Mouse (Mus musculus) Patski (cell line): ENCODE data around the gene Eftud2. TPM values are rescaled to one million over a fixed set of nuclear protein-coding genes. Genes with fewer than 3 reads are reported as not detected.

Source experiments
- ATAC-seq: fragments of 100-300 bp; one replicate; pipeline ENCODE4 v1.8.0; 2021
- CTCF ChIA-PET: fragments of 350-600 bp; sonication (Branson Sonifier 250); formaldehyde crosslinking; loops from one replicate; lab custom pipeline; 2022; ENCODE audit warnings: inconsistent platforms; lab: Charles Lee
- POLR2A ChIA-PET: fragments of 350-600 bp; sonication (Branson Sonifier 250); formaldehyde crosslinking; loops from one replicate; lab custom pipeline; 2022; ENCODE audit warnings: antibody characterized with exemption, inconsistent platforms; lab: Charles Lee
- DNase-seq: peaks from one replicate; pipeline ENCODE4 v3.0.0-alpha.2; 2011; ENCODE audit warnings: low read depth, low spot score
- H3K27me3 ChIP-seq: fragments of 371-371 bp; one replicate; pipeline ENCODE4 v1.5.1; 2021
- CTCF ChIP-seq: fragments of 100-300 bp; IDR thresholded peaks from one replicate; pipeline ENCODE4 v1.5.1; 2021
- in situ Hi-C: fragments of 300-500 bp; cut with MboI; formaldehyde crosslinking; loops from 3 replicates; pipeline ENCODE4 v1.11.1; 2018; ENCODE audit warnings: low pct_unique_long_range_greater_than_20kb, mixed read lengths
- polyA plus RNA-seq: library from polyadenylated mRNA; unstranded; gene quantifications from one replicate; pipeline ENCODE4 v1.2.3, GENCODE M21; 2021

The Eftud2 gene
- polyA plus RNA-seq, 1 experiment from 2014 or later: 120 TPM

DNA sequence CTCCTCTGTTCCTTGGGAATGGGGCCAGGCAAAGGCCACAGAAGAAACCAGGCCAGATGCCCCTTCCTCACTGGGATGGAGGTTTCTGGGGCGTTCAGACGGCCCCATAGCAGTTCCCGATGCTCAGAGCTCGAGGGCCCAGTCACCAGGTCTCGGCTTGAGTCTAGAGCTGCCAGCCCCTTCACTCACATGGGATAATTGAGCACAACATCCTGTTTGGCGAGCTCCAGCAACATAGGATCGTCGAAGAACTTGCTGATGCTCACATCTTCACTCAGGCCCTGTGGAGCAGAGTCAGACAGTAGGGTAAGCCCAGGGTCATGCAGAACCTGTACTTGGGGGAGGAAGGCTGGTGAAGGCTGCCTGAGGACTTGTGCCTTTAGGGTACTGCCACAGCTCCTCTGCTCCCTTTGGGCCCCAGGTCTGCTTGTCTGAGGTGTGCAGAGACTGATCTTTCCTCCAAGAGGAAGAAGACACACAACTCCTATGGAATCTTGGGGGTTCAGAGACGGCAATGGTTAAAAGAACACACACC, 42.1 kb downstream of the Eftud2 start:
- no peak for TF ChIP-seq CTCF
- POLR2A ChIA-PET: no interaction called here
- in situ Hi-C loops: no loop called here
- H3K27me3 ChIP-seq: no peaks in the 10 kb centered on the region
- CTCF ChIA-PET: no interaction called here
- ATAC-seq (no peak), DNase-seq (no peak)

DNA sequence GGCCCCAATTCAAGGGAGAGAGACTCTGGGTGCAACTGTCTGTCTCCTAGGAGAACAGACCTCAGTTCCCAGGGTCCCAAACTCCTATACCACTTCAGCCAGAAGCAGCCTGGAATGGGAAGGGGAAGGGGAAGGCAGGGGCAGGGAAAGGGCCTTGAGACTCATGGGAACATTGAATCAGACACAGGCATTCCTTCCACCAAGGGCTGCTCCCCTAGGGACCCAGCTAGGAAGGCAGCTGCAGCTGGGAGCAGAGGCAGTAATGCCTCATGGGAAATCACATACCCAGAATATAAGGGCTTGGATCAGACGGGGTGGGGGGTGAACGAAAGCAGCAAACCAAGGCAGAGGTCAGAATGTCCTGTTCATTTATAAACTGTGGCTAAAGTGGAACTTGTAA, 42.7 kb downstream of the Eftud2 start:
- TF ChIP-seq CTCF: no peak
- ChIA-PET POLR2A (no interaction called here), CTCF (no interaction called here)
- H3K27me3 ChIP-seq: no peaks in the 10 kb centered on the region
- DNase-seq (no peak), ATAC-seq (no peak)
- in situ Hi-C loops: no loop called here

DNA sequence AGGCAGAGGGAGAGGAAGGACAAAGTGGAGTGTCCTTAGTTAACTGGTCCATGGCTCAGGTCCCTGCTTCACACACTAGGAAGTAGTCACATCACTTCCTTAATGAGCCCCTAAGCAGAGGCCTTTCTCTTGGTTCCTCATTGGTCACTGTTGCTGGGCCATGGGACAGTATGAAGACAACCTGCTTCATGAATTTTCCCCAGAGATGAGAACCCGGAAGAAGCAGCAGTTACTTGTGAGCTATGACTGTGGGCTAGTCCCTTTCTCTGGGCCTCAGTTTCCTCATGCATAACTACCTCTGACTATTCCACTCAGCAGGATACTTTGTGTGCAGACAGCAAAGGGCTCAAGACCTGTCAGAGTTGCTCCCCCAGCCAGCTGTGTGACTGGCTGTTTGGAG, 43.4 kb downstream of the Eftud2 start:
- no peaks in the 10 kb centered on the region for H3K27me3 ChIP-seq
- no peak for DNase-seq
- in situ Hi-C loops: no loop called here
- POLR2A ChIA-PET: no interaction called here
- no peak for TF ChIP-seq CTCF
- CTCF ChIA-PET: no interaction called here
- ATAC-seq: no peak

DNA sequence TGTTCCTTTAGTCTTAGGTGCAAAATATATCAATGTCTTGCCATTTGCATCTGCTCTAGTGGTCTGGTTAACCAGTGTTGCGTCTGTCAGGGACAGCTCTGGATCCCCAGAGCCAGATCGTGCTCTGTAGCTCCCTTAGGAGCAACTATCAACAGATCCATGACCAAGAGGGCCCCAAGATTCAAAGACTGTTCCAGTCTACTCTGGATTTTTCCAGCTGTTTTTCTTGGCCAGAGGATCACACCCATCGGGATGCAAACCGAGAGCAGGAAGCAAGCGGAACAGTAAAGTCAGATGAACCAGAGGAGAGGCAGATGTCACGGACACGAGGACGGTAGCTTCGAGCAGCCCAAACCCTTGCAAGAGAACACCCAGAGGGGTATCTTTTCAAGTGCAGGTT, 44.6 kb downstream of the Eftud2 start:
- in situ Hi-C loops: no loop called here
- TF ChIP-seq CTCF: no peak
- H3K27me3 ChIP-seq: no peaks in the 10 kb centered on the region
- no peak for ATAC-seq
- ChIA-PET CTCF (interaction anchor here (1.4 kb wide), 1 partner anchor 61 kb away, joined by 3 read pairs; no protein-coding TSS in a partner anchor), POLR2A (no interaction called here)
- DNase-seq: no peak

DNA sequence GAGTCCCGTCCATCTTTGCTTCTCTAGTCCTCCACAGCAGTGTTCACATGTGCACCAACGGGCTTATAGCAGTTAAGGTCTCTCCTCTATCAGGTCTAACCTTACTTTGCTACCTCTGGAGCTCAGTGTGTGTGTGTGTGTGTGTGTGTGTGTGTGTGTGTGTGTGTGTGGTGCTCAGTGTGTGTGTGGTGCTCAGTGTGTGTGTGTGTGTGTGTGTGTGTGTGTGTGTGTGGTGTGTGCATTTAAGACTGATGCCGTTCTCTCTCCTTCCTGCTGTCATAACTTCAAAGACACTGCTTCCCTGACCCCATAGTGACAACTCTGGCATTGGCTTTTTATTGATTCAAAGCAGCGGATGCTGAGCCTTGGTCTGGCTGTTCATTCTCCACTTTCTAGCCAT, 45.2 kb downstream of the Eftud2 start, which contains the start of gene Higd1b:
TSS of gene Higd1b (plus strand) at position 301 of the 400 bp plus-strand sequence.
- no peak for TF ChIP-seq CTCF
- H3K27me3 ChIP-seq: no peaks in the 10 kb centered on the region
- ChIA-PET CTCF (no interaction called here), POLR2A (no interaction called here)
- DNase-seq (no peak), ATAC-seq (no peak)
- in situ Hi-C loops: no loop called here

DNA sequence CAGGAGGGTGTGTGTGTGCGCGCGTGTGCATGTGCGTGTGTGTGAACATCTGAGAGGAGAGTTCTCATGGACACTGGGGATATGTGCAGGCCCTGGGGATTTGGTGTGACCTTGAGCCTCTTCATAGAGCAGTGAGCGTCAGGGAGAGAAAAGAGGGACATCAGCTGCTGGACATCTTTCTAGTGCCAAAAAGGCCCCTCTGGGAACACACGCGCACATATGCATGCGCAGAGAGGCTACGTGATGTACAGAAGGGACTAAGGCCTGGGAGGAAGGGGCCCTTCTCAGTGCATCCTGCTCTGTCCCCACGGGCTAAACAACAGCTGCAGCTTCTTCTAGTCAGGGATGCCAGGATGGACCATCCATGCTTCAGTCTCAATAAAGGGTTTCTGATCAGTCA, 46.6 kb downstream of the Eftud2 start:
- ATAC-seq (no peak), DNase-seq (no peak)
- no peaks in the 10 kb centered on the region for H3K27me3 ChIP-seq
- in situ Hi-C loops: no loop called here
- no peak for TF ChIP-seq CTCF
- CTCF ChIA-PET: no interaction called here
- POLR2A ChIA-PET: interaction anchor here (1.1 kb wide), 1 partner anchor 94 kb away, joined by 3 read pairs; no protein-coding TSS in a partner anchor

DNA sequence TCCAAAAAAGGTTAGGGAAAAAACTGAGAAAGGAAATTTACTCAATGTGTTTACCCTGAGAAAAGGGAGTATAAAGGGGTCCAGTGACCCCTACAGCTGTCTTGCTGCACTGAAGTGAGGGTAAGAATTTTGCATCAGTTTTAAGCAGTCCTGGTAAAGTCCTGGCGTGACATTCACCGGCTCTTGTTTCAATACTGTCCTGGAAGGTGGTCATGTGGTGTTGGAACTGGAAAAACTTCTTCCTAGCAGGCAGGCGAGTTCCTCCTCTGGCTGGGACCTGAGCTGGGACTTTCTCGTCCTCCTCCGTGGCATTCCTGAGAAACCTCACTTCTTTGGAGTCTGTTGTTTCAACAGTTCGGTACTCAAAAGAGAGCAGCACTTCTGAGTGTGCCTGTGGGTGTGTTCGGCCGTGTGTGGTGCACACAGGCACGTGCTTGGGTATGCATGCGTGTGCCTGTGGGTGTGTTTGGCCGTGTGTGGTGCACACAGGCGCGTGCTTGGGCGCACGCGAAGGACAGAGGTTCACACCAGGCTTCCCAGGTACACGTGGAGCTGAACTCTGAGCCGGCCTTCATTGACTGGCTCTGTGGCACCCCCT, 48.0 kb downstream of the Eftud2 start:
- ChIA-PET CTCF (no interaction called here), POLR2A (interaction anchor here (1.1 kb wide), 1 partner anchor 93 kb away, joined by 3 read pairs; no protein-coding TSS in a partner anchor)
- in situ Hi-C loops: no loop called here
- H3K27me3 ChIP-seq: no peaks in the 10 kb centered on the region
- no peak for TF ChIP-seq CTCF
- DNase-seq (no peak), ATAC-seq (no peak)

DNA sequence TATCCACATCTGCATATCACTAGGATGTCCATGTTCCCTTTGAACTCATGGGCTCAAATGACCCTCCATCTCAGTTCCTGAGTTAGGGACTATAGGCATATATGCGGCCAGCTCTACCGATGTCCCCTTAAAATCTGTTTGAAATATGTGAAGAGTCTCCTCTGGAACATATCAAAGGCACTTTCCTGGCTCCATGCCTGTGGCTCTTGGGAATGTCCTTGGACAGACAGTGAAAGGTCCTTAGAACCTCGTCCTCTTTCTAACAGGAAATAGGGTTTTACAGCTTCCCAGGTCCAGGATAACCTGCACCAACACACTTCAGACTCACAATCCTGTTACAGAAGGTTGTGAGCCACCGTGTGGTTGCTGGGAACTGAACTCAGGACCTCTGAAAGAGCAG, 50.5 kb downstream of the Eftud2 start:
- no peak for TF ChIP-seq CTCF
- in situ Hi-C loops: no loop called here
- ATAC-seq (no peak), DNase-seq (no peak)
- ChIA-PET POLR2A (no interaction called here), CTCF (interaction anchor here (1.2 kb wide), 1 partner anchor 56 kb away, joined by 3 read pairs; no protein-coding TSS in a partner anchor)
- H3K27me3 ChIP-seq: peaks cover 9% of the 10 kb centered on the region

DNA sequence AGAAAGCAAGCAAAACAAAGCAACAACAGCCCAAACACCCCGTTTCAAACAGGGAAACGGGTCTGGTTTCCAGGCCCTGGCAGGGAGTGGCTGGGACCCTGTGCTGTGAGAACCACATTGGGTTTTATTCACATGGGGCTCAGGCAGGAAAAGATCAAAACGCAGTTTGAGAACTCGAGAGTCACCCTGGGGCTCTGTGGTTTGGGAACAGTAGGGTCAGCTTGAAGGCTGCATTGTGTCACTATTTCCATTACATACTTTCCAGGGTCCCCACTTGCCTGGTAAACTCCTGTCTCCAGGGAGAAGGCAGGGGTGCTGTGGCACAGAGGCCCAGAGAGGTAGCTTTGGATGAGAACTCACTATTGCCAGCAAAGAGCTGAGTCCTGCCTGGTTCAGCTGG, 53.7 kb downstream of the Eftud2 start:
- in situ Hi-C loops: no loop called here
- ChIA-PET CTCF (interaction anchor here (1.5 to 1.8 kb wide), 2 partner anchors 16 to 24 kb away, joined by 3 to 4 read pairs; no protein-coding TSS in a partner anchor), POLR2A (interaction anchor here (1.4 kb wide), 1 partner anchor 53 kb away, joined by 4 read pairs; no protein-coding TSS in a partner anchor)
- ATAC-seq (no peak), DNase-seq (no peak)
- TF ChIP-seq CTCF: no peak
- H3K27me3 ChIP-seq: peaks cover 10% of the 10 kb centered on the region

DNA sequence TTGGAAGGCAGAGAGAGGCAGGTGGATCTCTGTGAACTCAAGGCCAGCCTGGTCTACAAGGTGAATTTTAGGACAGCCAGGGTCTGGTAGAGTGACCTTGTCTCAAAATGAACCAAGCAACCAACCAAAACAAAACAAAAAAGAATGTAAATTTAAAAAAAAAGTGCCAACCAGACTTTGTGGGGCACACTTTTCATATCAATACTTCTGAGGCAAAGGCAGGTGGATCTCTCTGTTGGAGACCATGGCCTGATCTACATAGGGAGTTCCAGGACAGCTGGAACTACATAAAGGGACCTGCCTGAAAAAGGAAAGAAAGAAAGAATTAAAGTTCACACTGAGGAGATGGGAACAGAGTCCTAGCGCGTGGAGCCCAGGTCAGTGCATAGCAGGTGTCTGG, 54.3 kb downstream of the Eftud2 start:
- no peak for ATAC-seq
- TF ChIP-seq CTCF: no peak
- ChIA-PET POLR2A (interaction anchor here (1.4 kb wide), 1 partner anchor 52 kb away, joined by 4 read pairs; no protein-coding TSS in a partner anchor), CTCF (interaction anchor here (1.5 to 1.8 kb wide), 2 partner anchors 15 to 25 kb away, joined by 3 to 4 read pairs; no protein-coding TSS in a partner anchor)
- DNase-seq: no peak
- in situ Hi-C loops: no loop called here
- peaks cover 10% of the 10 kb centered on the region for H3K27me3 ChIP-seq

DNA sequence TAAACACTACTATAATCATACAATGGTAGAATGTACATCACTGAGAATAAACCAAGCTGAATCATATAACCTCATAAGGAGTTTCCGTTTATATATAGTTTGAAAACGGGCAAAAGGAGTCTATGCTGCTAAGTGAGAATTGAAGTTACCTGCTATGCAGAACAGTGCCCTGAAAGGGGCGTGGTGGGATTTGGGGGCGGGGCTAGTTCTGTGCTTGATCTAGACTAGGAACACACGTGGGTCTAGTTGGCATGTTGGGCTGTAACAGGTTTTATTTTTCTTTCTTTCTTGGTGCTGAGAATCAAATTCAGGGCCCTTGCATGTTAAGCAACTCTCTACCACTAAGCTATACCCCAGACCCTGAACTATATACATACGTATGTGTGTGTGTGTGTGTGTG, 59.6 kb downstream of the Eftud2 start:
- peaks cover 6% of the 10 kb centered on the region for H3K27me3 ChIP-seq
- POLR2A ChIA-PET: no interaction called here
- no peak for DNase-seq
- CTCF ChIA-PET: interaction anchor here (1.5 kb wide), 1 partner anchor 11 kb away, joined by 3 read pairs; no protein-coding TSS in a partner anchor
- no peak for ATAC-seq
- TF ChIP-seq CTCF: no peak
- in situ Hi-C loops: loop anchor here (5.0 kb wide), 1 partner anchor 44 kb away; no protein-coding TSS in a partner anchor
